Mouse (Mus musculus) heart, postnatal 0 days (tissue): Measurements from ENCODE around the gene Sft2d2.

ENCODE experiments used
- CTCF ChIP-seq: IDR thresholded peaks from 2 replicates; pipeline ENCODE4 v1.5.1; 2016; ENCODE audit warnings: antibody characterized with exemption, control low read depth, low read depth
- EP300 ChIP-seq: IDR thresholded peaks from 2 replicates; pipeline ENCODE4 v1.6.1; 2016; ENCODE audit warnings: antibody characterized with exemption, low read depth

DNA sequence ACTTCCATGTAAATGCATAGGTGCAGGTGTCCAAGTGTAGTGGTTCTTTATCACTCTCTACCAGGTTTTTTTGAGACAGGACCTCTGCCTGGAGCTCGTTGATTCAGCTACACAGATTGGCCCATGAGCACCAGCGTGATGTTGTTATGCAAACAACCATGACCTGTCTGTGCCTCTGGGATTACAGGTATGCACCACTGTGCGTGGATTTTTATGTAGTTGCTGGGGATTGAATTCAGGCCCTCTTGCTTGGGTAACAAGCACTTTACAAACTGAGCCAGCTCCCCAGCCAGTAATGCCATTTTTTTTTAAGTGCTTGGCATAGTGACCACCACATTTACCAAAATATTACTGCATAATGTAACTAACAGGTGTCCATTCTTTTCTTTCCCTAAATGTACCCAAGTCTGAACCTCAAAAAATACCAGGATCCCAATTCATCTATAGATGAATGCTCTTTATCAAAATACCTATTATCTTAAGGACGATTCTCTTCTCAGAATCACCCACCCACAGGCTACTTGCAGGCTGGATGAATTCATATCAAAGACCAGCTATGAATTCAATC is 7.3 kb upstream of the Sft2d2 start:
- no peak for TF ChIP-seq CTCF
- no peak for TF ChIP-seq EP300
